In the genomic region with DNA sequence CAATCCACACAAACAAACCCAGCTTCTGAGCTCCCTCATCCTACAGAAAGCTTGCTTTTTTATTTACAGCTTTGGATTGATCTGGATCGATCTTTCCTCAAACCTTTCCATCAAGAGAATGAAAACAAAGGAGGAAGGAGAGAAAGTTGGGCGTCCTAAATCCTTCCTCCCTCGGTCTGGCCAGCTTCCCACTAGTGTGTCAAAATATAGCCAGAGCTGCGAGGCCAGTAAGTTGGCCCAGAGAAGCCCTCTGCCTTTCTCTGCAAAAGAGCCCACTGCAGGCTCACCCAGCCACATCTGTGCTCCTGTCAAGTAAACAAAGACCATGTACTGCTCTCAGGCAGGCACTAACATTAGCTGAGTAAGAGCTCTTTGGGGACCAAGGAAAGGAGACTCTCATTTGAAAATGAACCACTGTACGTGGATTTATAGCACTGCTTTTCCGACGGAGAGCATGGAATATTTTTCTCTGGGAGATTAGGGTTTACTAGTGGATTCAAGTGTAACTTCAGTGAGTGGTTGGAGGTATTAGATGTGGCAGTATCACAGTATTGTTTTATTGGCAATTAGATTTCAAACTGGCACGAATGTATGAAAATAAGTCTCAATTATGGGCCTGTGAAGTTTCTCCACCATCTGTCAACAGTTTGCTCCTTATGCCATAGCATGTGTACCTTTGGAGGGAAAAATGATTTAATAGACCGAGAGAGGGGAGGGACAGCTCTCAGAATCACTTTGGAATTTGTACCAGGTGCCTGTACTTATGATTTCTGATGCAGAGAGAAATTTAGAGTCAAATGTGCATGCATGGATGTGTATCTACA, we compare ENCODE assay signal across 17 mouse cellular contexts.
DNase-seq lines count a peak whose midpoint lies in the region; ATAC-seq lines count a peak whose summit lies in the region.
"Had no signal": no experiment of that assay in that cellular context is flagged by ENCODE, and none has a peak within 500 bp of the region (broad histone marks: within the 10 kb centered on the region; RNA-seq: fewer than 3 reads in every experiment).

No protein-coding gene starts in this region.

- no peak overlapping the region for H3K4me3 ChIP-seq in midbrain, embryonic 15.5 days
- H3K4me3 ChIP-seq in midbrain, embryonic 10.5 days: no peak overlapping the region
- no peak overlapping the region for H3K4me3 ChIP-seq in neural tube, embryonic 14.5 days (ENCODE audit: low read depth, low read length)
- H3K4me3 ChIP-seq: embryonic facial prominence, embryonic 15.5 days; heart, embryonic 12.5 days; left cerebral cortex, adult 2 months had no signal

- H3K9ac ChIP-seq in midbrain, embryonic 15.5 days: no peak overlapping the region
- H3K9ac ChIP-seq in neural tube, embryonic 14.5 days (replicated peaks; ENCODE audit: low read depth, low read length): no peak overlapping the region
- H3K9ac ChIP-seq: embryonic facial prominence, embryonic 15.5 days; heart, embryonic 12.5 days had no signal

- H3K4me1 ChIP-seq in midbrain, embryonic 15.5 days: 0 out of 2 replicates have a peak, but pooled peaks cover 6% of the 10 kb centered on the region
- H3K4me1 ChIP-seq in midbrain, embryonic 10.5 days: no peaks in the 10 kb centered on the region
- H3K4me1 ChIP-seq in neural tube, embryonic 14.5 days (ENCODE audit: control insufficient read depth, insufficient read depth, low read length): peaks cover 13% of the 10 kb centered on the region; the same call in 1 of the 2 replicates
- H3K4me1 ChIP-seq: heart, embryonic 12.5 days had no signal

- H3K27ac ChIP-seq in midbrain, embryonic 15.5 days: 0 out of 2 replicates have a peak overlapping the region, but pooled peaks have one; percentile 18
- no peak overlapping the region for H3K27ac ChIP-seq in midbrain, embryonic 10.5 days (replicated peaks)
- peak overlapping the region; percentile 76 for H3K27ac ChIP-seq in neural tube, embryonic 14.5 days (ENCODE audit: low read depth, low read length)
- H3K27ac ChIP-seq: embryonic facial prominence, embryonic 15.5 days; left cerebral cortex, adult 2 months had no signal

- no peaks in the 10 kb centered on the region for H3K9me3 ChIP-seq in midbrain, embryonic 15.5 days
- H3K9me3 ChIP-seq in midbrain, embryonic 10.5 days (replicated peaks): no peaks in the 10 kb centered on the region
- no peaks in the 10 kb centered on the region for H3K9me3 ChIP-seq in neural tube, embryonic 14.5 days (ENCODE audit: control insufficient read depth, low read length)
- H3K9me3 ChIP-seq: embryonic facial prominence, embryonic 15.5 days; heart, embryonic 12.5 days had no signal

- no peaks in the 10 kb centered on the region for H3K27me3 ChIP-seq in midbrain, embryonic 15.5 days (replicated peaks)
- H3K27me3 ChIP-seq in midbrain, embryonic 10.5 days (ENCODE audit: low read depth, poor library complexity, severe bottlenecking): no peaks in the 10 kb centered on the region
- H3K27me3 ChIP-seq in neural tube, embryonic 14.5 days (ENCODE audit: control insufficient read depth, insufficient read depth, low read length): no peaks in the 10 kb centered on the region
- H3K27me3 ChIP-seq: embryonic facial prominence, embryonic 15.5 days; heart, embryonic 12.5 days had no signal

- 62% methylated on average over 9 of the region's 9 CpGs for WGBS in midbrain, embryonic 15.5 days
- WGBS in midbrain, embryonic 10.5 days: 78% methylated on average over 9 of the region's 9 CpGs
- WGBS in neural tube, embryonic 14.5 days: 40% methylated on average over 9 of the region's 9 CpGs

- no peaks in the 10 kb centered on the region for H3K36me3 ChIP-seq in midbrain, embryonic 15.5 days (replicated peaks)
- no peaks in the 10 kb centered on the region for H3K36me3 ChIP-seq in midbrain, embryonic 10.5 days
- H3K36me3 ChIP-seq in neural tube, embryonic 14.5 days (ENCODE audit: control insufficient read depth, insufficient read depth, low read length): no peaks in the 10 kb centered on the region
- H3K36me3 ChIP-seq: embryonic facial prominence, embryonic 15.5 days; heart, embryonic 12.5 days had no signal

- no peak for ATAC-seq in cerebellum, adult (ENCODE audit: insufficient number of reproducible peaks, low FRiP score, low TSS enrichment)
- ATAC-seq in midbrain, embryonic 15.5 days (replicated peaks): no peak
- peak; percentile 38; the same call in 1 of the 2 replicates for ATAC-seq in neural tube, embryonic 14.5 days (ENCODE audit: low read depth)
- no peak for ATAC-seq in activated CD4-positive, CD25-positive, alpha-beta regulatory T cell, adult 4 months

- no peak overlapping the region for H3K4me2 ChIP-seq in midbrain, embryonic 15.5 days
- no peak overlapping the region for H3K4me2 ChIP-seq in neural tube, embryonic 14.5 days (ENCODE audit: low read depth, low read length)
- H3K4me2 ChIP-seq: embryonic facial prominence, embryonic 15.5 days; heart, embryonic 12.5 days had no signal

- peak; percentile 39 to 56 for DNase-seq in cerebellum, postnatal 10 days
- peak; percentile 39 to 68 for DNase-seq in layer of hippocampus, adult 18-20 months (ENCODE audit: low spot score in 2 of 2)
- no peak for DNase-seq in layer of hippocampus, postnatal 36 days
- no peak for DNase-seq in midbrain, embryonic 10.5 days (ENCODE audit: low spot score)
- DNase-seq: cerebellum, postnatal 36 days; heart, postnatal 36 days; kidney, adult 11 months; kidney, postnatal 14 days; liver; lung, adult 18-20 months had no signal

Comparison
In these comparisons a context has a peak if more than half of its experiments do, and no peak if none do; other contexts are left out.
1. DNase-seq: peak in cerebellum, postnatal 10 days (2 of 2) and layer of hippocampus, adult 18-20 months (2 of 2); none in layer of hippocampus, postnatal 36 days (0 of 2) and midbrain, embryonic 10.5 days (single experiment).